Mouse (Mus musculus) ES-Bruce4 (cell line): ENCODE measurements around the gene Mrtfb.

Experiments used
- EP300 ChIP-seq: IDR thresholded peaks from 2 replicates; pipeline ENCODE4 v1.6.1; 2011; ENCODE audit warnings: low read depth, low read length; ENCODE audit not compliant: insufficient read depth
- POLR2A ChIP-seq: IDR thresholded peaks from one replicate; pipeline ENCODE4 v1.8.1; 2011; ENCODE audit warnings: low read length; ENCODE audit not compliant: insufficient read depth

DNA sequence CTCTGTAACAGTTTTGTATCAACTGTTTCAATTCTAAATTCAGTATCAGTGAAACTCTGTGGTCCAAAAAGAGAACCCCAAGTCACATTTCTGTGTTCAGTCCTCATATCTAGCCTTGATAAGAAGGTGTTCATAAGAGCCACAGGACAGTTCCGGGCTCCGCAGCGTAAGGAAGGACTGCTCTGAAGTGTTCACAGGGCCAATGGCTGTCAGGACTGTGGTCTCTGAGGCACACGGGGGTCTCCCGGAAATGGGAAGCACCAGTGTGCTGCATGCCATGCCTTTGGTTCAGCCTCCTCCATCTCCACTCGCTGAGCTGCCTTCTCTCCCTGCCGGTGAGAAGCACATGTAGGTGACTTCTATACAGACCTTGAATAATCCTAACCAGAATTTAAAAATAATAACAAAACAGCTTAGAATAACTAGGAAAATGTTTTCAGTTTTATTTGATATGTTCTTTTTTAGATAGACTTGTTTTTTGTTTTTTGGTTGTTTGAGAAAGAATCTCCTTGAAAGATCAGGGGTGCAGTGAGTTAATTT, 120.7 kb downstream of the Mrtfb start:
- TF ChIP-seq POLR2A: no peak
- no peak for TF ChIP-seq EP300
